ENCODE assay signal across 10 mouse cellular contexts in genomic region chr1:168322892-168323291, GRCm38 (mm10).
A peak's percentile ranks its signal among the peaks of the same experiment; 100 is the strongest.
DNase-seq lines count a peak whose midpoint lies in the region; ATAC-seq and TF ChIP-seq lines count a peak whose summit lies in the region.
"Had no signal": no experiment of that assay in that cellular context is flagged by ENCODE, and none has a peak within 500 bp of the region (broad histone marks: within the 10 kb centered on the region; RNA-seq: fewer than 3 reads in every experiment).

No protein-coding gene starts in this region.

- 0 out of 2 replicates have a peak, but pooled peaks have one; percentile 27 for TF ChIP-seq EP300 in liver, embryonic 14.5 days (IDR thresholded peaks at IDR 0.05; ENCODE audit: low read depth)

- H3K9me3 ChIP-seq in intestine, postnatal 0 days (ENCODE audit: control insufficient read depth), result no peaks in the 10 kb centered on the region
- H3K9me3 ChIP-seq in intestine, embryonic 15.5 days, result no peaks in the 10 kb centered on the region
- H3K9me3 ChIP-seq in ES-E14 (ENCODE audit: control insufficient read depth, insufficient read depth, low read depth, low read length), result no peaks in the 10 kb centered on the region
- H3K9me3 ChIP-seq in liver, embryonic 14.5 days (ENCODE audit: control insufficient read depth, low read length), result no peaks in the 10 kb centered on the region
- H3K9me3 ChIP-seq in midbrain, embryonic 11.5 days (ENCODE audit: control insufficient read depth, low read length), result no peaks in the 10 kb centered on the region
- H3K9me3 ChIP-seq: megakaryocyte, embryonic 14.5 days; stomach, embryonic 15.5 days had no signal

- no peaks in the 10 kb centered on the region for H3K27me3 ChIP-seq in intestine, postnatal 0 days (replicated peaks; ENCODE audit: control insufficient read depth, insufficient read depth, low read length)
- H3K27me3 ChIP-seq in intestine, embryonic 15.5 days (replicated peaks), result no peaks in the 10 kb centered on the region
- H3K27me3 ChIP-seq in liver, embryonic 14.5 days (ENCODE audit: control insufficient read depth, insufficient read depth, low read length), result no peaks in the 10 kb centered on the region
- no peaks in the 10 kb centered on the region for H3K27me3 ChIP-seq in midbrain, embryonic 11.5 days (ENCODE audit: control insufficient read depth, insufficient read depth, low read length)
- H3K27me3 ChIP-seq: megakaryocyte, embryonic 14.5 days; stomach, embryonic 15.5 days had no signal

- H3K36me3 ChIP-seq in intestine, postnatal 0 days (ENCODE audit: control insufficient read depth, insufficient read depth), result no peaks in the 10 kb centered on the region
- H3K36me3 ChIP-seq in intestine, embryonic 15.5 days, result no peaks in the 10 kb centered on the region
- H3K36me3 ChIP-seq in ES-E14 (ENCODE audit: control insufficient read depth, insufficient read depth, low read length, poor library complexity, severe bottlenecking), result no peaks in the 10 kb centered on the region
- no peaks in the 10 kb centered on the region for H3K36me3 ChIP-seq in liver, embryonic 14.5 days (replicated peaks; ENCODE audit: control insufficient read depth, insufficient read depth, low read depth)
- H3K36me3 ChIP-seq in midbrain, embryonic 11.5 days (ENCODE audit: control insufficient read depth, insufficient read depth, low read length), result no peaks in the 10 kb centered on the region
- H3K36me3 ChIP-seq: stomach, embryonic 15.5 days had no signal

- no peak overlapping the region for H3K4me2 ChIP-seq in intestine, postnatal 0 days (replicated peaks; ENCODE audit: low read depth)
- H3K4me2 ChIP-seq in intestine, embryonic 15.5 days (replicated peaks), result no peak overlapping the region
- H3K4me2 ChIP-seq in liver, embryonic 14.5 days (ENCODE audit: low read depth), result no peak overlapping the region
- no peak overlapping the region for H3K4me2 ChIP-seq in midbrain, embryonic 11.5 days
- H3K4me2 ChIP-seq: stomach, embryonic 15.5 days had no signal

- peak; percentile 19 for DNase-seq in ES-E14 (ENCODE audit: low read depth, low spot score)
- DNase-seq in c-Kit-negative CD71-positive TER-119-positive erythroid progenitor cells, embryonic 14.5 days (ENCODE audit: low read depth, low spot score), result peak; percentile 58
- DNase-seq in liver, embryonic 14.5 days (ENCODE audit: low read depth in 3 of 3, low spot score in 3 of 3), result peak; percentile 25 to 49 (median 32)
- DNase-seq in midbrain, embryonic 11.5 days (ENCODE audit: low spot score, missing footprints), result no peak
- no peak for DNase-seq in right cerebral cortex, postnatal 10 days (ENCODE audit: low spot score in 2 of 2)
- no peak for DNase-seq in Muller cell, postnatal 12 days (ENCODE audit: inconsistent ontology term)

- in situ Hi-C loops in ES-E14 (cut with MboI; ENCODE audit: low sequenced_read_pairs in 2 of 2, unreplicated experiment in 2 of 2), result no loop called here

- peak; percentile 78 for TF ChIP-seq CTCF in intestine, postnatal 0 days (IDR thresholded peaks at IDR 0.05; ENCODE audit: low read depth)
- TF ChIP-seq CTCF in liver, embryonic 14.5 days (IDR thresholded peaks at IDR 0.05; ENCODE audit: low read depth), result peak; percentile 89

- WGBS in intestine, postnatal 0 days, result 100% methylated on average over 1 of the region's 1 CpGs
- 100% methylated on average over 1 of the region's 1 CpGs for WGBS in intestine, embryonic 15.5 days
- 95% methylated on average over 1 of the region's 1 CpGs for WGBS in liver, embryonic 14.5 days (ENCODE audit: insufficient replicate concordance)
- WGBS in midbrain, embryonic 11.5 days, result 97% methylated on average over 1 of the region's 1 CpGs

- no peak for ATAC-seq in intestine, postnatal 0 days
- no peak; the same call in 1 of the 2 replicates for ATAC-seq in intestine, embryonic 15.5 days
- peak; percentile 63 for ATAC-seq in liver, embryonic 14.5 days (ENCODE audit: insufficient read depth)
- no peak for ATAC-seq in midbrain, embryonic 11.5 days (ENCODE audit: low FRiP score)

- H3K4me1 ChIP-seq in intestine, postnatal 0 days (replicated peaks; ENCODE audit: control insufficient read depth, insufficient read depth, low read length), result no peaks in the 10 kb centered on the region
- peaks cover 6% of the 10 kb centered on the region; the same call in 1 of the 2 replicates for H3K4me1 ChIP-seq in intestine, embryonic 15.5 days (replicated peaks)
- H3K4me1 ChIP-seq in ES-E14 (ENCODE audit: control insufficient read depth in 2 of 2, insufficient read depth in 2 of 2, low read length in 2 of 2, poor library complexity in 1 of 2), result no peaks in the 10 kb centered on the region
- H3K4me1 ChIP-seq in liver, embryonic 14.5 days (replicated peaks; ENCODE audit: control insufficient read depth in 2 of 2, insufficient read depth in 2 of 2, low read length in 1 of 2), result peaks cover 7 to 19% of the 10 kb centered on the region in 2 experiments
- H3K4me1 ChIP-seq in midbrain, embryonic 11.5 days (ENCODE audit: control insufficient read depth, insufficient read depth, low read length), result peaks cover 32% of the 10 kb centered on the region

- no peak overlapping the region for H3K9ac ChIP-seq in intestine, postnatal 0 days (ENCODE audit: low read depth, low read length)
- H3K9ac ChIP-seq in intestine, embryonic 15.5 days, result no peak overlapping the region
- H3K9ac ChIP-seq in ES-E14 (ENCODE audit: insufficient read depth, low read depth, low read length, poor library complexity, severe bottlenecking), result no peak overlapping the region
- H3K9ac ChIP-seq in liver, embryonic 14.5 days (replicated peaks), result no peak overlapping the region
- H3K9ac ChIP-seq in midbrain, embryonic 11.5 days (ENCODE audit: low read length), result no peak overlapping the region
- H3K9ac ChIP-seq: stomach, embryonic 15.5 days had no signal

- no peak overlapping the region for H3K27ac ChIP-seq in intestine, postnatal 0 days (ENCODE audit: low read depth, low read length)
- no peak overlapping the region for H3K27ac ChIP-seq in intestine, embryonic 15.5 days
- H3K27ac ChIP-seq in ES-E14 (ENCODE audit: insufficient read depth, low read depth, low read length, poor library complexity, severe bottlenecking), result no peak overlapping the region
- H3K27ac ChIP-seq in liver, embryonic 14.5 days, result no peak overlapping the region
- H3K27ac ChIP-seq in midbrain, embryonic 11.5 days (ENCODE audit: low read depth, low read length), result no peak overlapping the region
- H3K27ac ChIP-seq: stomach, embryonic 15.5 days had no signal

- no peak overlapping the region for H3K4me3 ChIP-seq in intestine, postnatal 0 days (ENCODE audit: low read depth, low read length)
- H3K4me3 ChIP-seq in intestine, embryonic 15.5 days (replicated peaks), result no peak overlapping the region
- no peak overlapping the region for H3K4me3 ChIP-seq in ES-E14 (ENCODE audit: insufficient read depth in 1 of 2, low read depth in 1 of 2, low read length in 2 of 2, poor library complexity in 1 of 2, severe bottlenecking in 1 of 2)
- H3K4me3 ChIP-seq in liver, embryonic 14.5 days (ENCODE audit: insufficient read depth in 1 of 2, low read depth in 2 of 2, low read length in 2 of 2), result no peak overlapping the region
- H3K4me3 ChIP-seq in midbrain, embryonic 11.5 days (ENCODE audit: low read depth, low read length), result no peak overlapping the region
- H3K4me3 ChIP-seq: megakaryocyte, embryonic 14.5 days; stomach, embryonic 15.5 days had no signal

TF ChIP-seq in ES-E14, 5 proteins besides CTCF, POLR2A, EP300 and RAD21:
- TF ChIP-seq ZC3H11A (IDR thresholded peaks at IDR 0.05; ENCODE audit: borderline replicate concordance, low read depth, low read length) (peak; percentile 41; the same call in 1 of the 2 replicates), HCFC1 (IDR thresholded peaks at IDR 0.05; ENCODE audit: borderline replicate concordance, insufficient read depth, low read length) (no peak), CHD2 (IDR thresholded peaks at IDR 0.05; ENCODE audit: low read depth, low read length) (no peak)

Comparison
In these comparisons a context has a peak if more than half of its experiments do, and no peak if none do; other contexts are left out.
1. DNase-seq: peak in ES-E14 (single experiment), c-Kit-negative CD71-positive TER-119-positive erythroid progenitor cells, embryonic 14.5 days (single experiment) and liver, embryonic 14.5 days (3 of 3); none in midbrain, embryonic 11.5 days (single experiment), right cerebral cortex, postnatal 10 days (0 of 2) and Muller cell, postnatal 12 days (single experiment).